Mouse (Mus musculus): ENCODE measurements around the gene Serpina1b.
A peak's percentile ranks its signal among the peaks of the same experiment; 100 is the strongest.
"Not testable (repeated sequence)": the region's sequence is repeated elsewhere in the genome, so short reads cannot be mapped to it uniquely, and the experiment has no call there.

Serpina1b gene

DNA sequence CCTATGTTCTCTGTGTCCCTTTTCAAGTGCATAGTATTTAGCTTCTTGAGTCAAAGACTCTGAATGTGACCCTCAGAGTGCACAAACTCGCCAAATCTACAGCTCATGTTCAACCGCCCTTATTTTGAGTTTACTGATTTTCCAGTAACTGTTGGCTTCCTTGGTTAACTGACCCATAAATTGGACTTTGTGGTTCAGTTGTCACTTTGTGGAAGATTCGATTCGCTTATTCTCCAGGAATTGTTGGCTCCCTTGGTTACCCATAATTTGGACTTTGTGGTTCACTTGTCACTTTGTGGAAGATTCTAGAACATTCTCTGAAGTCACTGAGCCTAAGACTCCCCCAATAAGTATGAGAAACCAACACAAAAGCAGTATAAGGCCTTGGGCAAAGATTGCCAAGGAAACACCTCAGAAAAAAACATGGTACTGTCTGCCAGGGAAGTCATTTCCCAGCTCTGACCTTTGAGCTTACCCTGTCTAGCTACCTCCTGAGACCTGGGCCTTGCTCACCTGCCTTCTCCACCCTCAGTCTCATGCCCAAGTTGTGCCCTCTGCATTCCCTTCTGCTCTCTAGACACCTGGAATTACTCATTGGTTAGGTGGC lies 129.9 kb downstream of the Serpina1b start:
- DNase-seq (ENCODE audit: low read depth, low spot score): no peak

GRCm38 (mm10) chr12:103695429-103695828 lies 134.7 kb downstream of the Serpina1b start, which contains the start of gene Serpina1f:
TSS of gene Serpina1f (minus strand) at chr12:103695529.
- DNase-seq (ENCODE audit: low read depth, low spot score): no peak

GRCm38 (mm10) chr12:103688221-103688814 lies 141.9 kb downstream of the Serpina1b start:
- DNase-seq (ENCODE audit: low read depth, low spot score): no peak

DNA sequence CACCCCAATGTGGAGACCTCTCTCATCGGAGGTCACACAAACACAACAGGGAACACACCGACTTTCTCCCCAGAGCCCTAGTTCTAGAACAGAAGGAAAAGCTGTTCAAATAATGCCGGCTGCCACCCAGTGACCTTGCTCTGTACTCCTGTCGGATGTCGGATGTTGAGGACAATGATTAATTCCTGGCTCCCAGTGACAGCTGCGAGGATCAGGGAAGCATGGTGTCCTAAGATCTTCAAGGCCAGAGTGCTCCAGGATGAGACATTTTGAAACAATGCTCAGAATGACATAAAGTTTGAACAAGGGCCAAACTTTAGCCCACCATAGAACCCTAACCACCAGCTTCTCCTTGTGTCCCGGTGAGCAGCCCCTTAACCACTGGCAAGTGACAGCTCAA lies 143.2 kb downstream of the Serpina1b start:
- no peak for DNase-seq (ENCODE audit: low read depth, low spot score)

GRCm38 (mm10) chr12:103686050-103686449 lies 144.1 kb downstream of the Serpina1b start:
- DNase-seq (ENCODE audit: low read depth, low spot score): peak; percentile 81

GRCm38 (mm10) chr12:103685386-103685785 lies 144.8 kb downstream of the Serpina1b start:
- peak; percentile 32 for DNase-seq (ENCODE audit: low read depth, low spot score)

- DNase-seq (ENCODE audit: low read depth, low spot score): peak; percentile 19
These were observed 146.4 kb downstream of the Serpina1b start for GRCm38 (mm10) chr12:103683775-103684174.

DNA sequence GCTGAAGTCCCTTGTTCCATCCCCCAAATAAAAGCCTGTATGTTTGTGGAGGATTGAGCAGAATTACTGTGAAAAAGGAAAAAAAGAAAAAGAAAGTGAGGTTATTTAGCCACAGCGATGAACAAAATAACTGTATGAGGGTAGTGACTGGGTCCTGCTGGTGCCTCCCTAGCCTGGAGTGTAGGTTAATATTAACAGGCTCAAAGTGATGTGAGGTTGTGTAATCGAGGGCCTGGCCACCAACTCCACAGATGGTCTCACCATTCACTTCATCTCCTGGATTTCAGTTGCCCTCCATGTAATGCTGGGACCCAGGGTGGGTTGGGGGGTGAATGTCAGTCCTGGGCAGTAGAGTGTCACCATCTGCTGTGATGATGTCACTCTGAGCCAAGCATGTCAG lies 148.4 kb downstream of the Serpina1b start:
- no peak for DNase-seq (ENCODE audit: low read depth, low spot score)

- DNase-seq (ENCODE audit: low read depth, low spot score): no peak
These were observed 149.0 kb downstream of the Serpina1b start for GRCm38 (mm10) chr12:103681169-103681568.

- not testable (repeated sequence) for DNase-seq (ENCODE audit: low read depth, low spot score)
These were observed 150.3 kb downstream of the Serpina1b start for GRCm38 (mm10) chr12:103679853-103680252.
